Mouse (Mus musculus): ENCODE data around the gene Foxd3.

The Foxd3 gene

DNA sequence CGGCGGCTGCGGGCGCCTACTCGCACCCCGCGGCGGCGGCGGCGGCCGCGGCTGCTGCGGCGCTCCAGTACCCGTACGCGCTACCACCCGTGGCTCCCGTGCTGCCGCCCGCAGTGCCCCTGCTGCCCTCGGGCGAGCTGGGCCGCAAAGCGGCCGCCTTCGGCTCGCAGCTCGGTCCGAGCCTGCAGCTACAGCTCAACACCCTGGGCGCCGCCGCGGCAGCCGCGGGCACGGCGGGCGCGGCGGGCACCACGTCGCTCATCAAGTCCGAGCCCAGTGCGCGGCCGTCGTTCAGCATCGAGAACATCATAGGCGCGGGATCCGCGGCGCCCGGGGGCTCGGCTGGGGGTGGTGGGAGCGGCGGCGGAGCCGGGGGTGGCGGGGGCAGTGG, 1.3 kb downstream of the Foxd3 start:
- no peak for DNase-seq (ENCODE audit: low spot score in 2 of 2)

DNA sequence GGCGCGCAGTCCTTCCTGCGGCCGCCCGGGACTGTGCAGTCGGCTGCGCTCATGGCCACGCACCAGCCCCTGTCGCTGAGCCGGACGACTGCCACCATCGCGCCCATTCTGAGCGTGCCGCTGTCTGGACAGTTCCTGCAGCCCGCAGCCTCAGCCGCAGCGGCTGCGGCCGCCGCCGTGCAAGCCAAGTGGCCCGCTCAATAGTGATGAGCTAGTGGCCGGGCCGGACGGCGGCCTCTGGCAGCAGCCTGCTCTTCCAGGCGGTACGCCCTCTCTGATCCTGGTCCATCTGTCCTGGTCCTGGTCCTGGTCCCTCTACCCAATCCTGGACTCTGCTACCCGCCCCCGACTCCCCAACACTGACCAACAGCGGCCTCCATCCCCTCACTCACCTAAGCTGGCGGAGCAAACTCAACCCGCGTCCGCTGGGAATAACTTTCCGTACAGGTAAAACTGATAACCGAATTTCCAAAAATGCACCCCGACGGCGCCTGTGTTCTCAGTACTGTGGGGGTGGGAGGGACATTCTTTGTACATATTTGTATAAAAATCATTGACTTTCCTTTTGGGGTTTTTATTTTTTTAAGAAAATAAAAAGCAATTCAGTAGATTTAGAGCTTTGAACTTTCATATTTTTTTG, 1.9 kb downstream of the Foxd3 start:
- DNase-seq (ENCODE audit: low spot score in 2 of 2): no peak

DNA sequence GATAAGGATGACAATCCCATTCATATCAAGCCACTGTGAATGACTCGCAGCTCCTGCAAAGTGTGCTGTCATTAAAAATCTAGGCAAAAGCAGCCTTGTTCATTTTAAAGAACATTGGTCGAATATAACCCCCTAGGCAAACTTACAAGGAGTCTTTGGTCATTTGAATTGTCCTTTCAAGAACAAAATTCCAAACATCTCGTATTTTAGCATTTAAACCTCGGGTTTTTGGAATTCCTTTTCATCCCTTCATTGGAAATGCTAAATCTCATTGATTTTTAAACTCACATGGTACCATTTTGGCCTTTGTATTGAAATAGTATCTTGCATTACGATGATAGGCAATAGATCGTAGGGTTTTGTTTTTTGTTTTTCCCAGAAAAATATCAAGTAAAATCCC, 2.8 kb downstream of the Foxd3 start:
- DNase-seq (ENCODE audit: low spot score in 2 of 2): no peak

DNA sequence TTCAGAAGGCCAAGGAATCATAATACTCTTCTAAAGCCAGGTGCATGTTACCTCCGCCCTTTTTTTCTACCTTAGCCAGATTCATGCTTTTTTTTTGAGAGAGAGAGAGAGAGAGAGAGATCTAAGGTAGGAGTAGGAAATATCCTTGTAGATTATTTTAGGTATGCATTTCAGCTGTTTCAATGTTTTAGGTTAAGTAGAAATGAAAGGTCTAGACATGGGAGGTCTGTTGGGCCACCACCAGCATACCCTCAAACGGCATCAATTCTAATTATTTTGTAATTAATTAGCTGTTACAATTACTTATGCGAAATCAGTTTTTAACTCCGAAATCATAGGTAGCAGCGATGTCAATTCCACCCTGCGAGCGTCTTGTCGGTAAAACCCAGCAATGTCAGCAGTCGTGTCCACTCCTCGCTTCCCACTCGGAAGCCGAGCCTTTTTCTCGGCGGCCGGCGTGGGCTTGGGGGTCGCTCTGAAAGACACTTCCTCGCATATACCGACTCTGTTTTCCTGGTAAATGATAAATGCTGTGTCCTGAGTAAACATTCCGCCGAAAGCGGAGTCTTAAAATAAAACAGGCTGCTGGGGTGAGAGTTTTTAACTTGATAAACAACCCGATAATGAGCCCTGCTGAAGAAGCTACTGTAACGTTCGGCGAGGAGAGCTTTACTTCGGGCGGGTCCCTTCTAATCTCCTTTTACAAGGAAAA, 3.4 kb downstream of the Foxd3 start:
- DNase-seq (ENCODE audit: low spot score in 2 of 2): no peak

DNA sequence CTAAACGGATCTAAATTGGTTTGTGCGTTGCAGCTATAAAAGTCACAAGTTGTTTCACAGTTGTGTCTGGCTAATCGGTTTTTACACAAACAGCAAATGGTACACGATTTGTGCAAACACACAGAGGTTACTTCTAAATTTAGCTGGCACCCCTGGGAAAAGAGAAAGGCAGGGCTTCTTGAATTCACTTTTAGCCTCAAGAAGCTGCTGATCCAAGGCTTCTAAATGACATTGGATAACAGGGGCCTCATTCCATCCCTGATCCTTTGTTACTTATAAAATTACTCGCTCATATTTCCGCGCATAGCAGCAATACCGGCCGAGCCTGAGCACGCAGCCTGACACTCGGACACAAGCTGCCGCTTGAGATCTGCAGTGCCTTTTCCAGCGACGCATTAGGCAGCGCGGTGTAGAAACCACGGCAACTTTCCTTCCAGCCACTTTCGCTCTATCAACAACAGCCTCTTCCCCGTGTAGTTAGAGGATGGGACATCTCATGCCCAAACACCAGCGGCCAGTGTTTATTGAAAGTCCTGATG, 4.0 kb downstream of the Foxd3 start:
- no peak for DNase-seq (ENCODE audit: low spot score in 2 of 2)

DNA sequence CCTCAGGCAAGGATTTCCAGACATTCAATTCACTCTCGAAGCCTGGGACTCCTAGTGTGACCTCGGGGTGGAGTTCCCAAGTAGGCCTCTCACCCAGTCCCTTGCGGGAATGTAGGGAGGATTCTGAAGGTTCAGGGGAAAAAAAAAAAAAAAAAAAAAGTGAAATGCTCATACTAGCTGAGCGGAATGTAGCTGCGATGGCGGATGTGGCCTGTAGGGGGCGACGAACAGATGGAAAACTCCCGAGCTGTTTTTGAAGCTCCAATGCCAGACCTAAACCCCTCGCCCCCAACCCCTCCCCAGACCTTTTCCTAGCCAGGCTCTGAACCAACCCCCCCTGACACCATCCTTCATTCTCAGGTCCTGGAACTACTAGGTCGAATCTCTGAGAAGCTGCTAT, 4.9 kb downstream of the Foxd3 start:
- DNase-seq (ENCODE audit: low spot score in 2 of 2): peak; percentile 53 to 62

DNA sequence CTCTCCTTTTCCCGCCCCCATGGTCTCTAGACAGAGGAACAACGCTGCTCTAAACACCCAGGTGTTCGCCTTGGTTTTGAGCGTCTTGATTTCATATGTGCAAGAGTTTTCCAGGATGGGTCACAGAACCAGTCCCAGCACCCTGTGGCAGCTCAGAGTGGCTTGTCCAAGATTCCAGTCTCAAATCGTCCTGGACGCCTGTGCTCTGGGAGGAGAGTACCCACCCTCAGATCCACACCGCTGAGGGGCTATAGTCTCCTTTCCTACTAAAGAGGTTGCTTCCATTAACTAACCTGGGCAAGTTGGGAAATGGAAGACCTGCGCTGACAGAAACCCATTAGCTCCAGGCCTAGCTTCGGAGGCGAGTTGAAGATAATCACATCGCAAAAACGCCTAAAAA, 5.9 kb downstream of the Foxd3 start:
- DNase-seq (ENCODE audit: low spot score in 2 of 2): no peak

DNA sequence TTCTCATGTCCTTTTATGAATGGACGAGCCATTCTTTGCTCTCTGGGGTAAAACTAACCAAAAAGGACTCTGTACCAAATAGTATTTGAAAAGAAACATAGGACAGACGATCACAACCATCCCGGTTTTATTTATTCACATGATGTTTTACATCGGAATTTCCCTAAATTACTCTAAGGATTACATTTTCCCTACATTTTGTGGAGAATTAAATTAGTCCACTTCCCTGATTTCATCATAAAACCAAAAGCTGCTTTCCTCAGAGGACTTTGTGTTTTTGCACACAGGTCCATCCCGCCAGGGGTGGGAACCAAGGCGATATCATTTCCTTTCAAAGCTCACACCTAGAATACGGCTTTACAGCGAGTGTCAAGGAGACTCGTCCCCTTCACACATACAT, 6.3 kb downstream of the Foxd3 start:
- DNase-seq (ENCODE audit: low spot score in 2 of 2): no peak

DNA sequence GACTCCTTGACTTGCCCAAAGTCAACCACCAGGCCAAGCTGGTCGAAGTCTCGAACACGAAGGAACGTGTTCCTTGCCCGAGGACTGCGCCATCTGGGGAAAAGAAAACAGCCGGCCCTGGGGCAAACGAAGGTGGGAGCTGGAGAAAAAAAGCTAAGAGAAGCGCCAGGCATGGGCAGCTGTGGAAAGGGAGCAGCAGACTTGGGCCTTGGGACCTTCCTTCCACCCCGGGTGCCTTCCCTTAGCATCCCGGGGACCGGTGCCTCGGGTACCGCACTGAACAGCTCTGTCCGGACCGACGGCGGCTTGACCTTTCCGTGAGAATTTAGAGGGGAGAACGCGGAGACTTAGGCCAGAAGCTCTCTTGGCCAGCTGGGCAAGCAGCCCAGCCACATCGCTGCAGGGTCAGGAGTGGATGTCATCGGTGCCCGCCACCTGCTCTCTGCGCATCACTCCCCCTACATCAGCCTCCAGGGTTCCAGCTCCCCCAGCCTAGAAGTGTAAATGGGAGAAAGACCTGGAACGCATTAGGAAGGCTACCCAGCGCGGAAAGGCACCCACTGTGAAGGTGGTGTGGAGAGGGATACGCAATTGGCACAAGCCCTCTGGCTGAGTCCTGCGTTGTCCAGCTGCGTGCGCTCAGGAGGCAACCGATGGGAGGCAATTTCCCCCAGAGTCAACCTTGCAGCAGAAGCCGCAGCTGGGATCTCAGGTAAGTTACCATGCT, 6.9 kb downstream of the Foxd3 start:
- DNase-seq (ENCODE audit: low spot score in 2 of 2): no peak

DNA sequence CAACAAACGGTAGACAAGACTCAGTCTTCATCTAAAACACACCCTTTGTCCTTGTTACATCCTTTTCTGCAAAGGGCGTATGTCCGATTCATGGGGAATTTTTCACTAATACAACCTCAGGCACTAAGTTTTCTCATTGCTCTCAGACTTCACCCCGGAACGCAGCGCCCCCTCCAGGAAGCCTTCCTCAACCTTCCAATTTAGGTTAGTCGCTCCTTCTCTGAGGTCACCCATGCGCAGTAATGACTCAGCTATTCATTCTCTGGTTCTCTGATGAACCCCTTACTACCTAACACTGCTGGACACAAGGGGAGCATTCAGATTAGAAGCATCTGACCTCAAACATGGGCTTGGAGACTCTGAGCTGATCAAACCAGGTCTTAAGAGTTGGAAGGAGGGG, 7.6 kb downstream of the Foxd3 start:
- DNase-seq (ENCODE audit: low spot score in 2 of 2): no peak

DNA sequence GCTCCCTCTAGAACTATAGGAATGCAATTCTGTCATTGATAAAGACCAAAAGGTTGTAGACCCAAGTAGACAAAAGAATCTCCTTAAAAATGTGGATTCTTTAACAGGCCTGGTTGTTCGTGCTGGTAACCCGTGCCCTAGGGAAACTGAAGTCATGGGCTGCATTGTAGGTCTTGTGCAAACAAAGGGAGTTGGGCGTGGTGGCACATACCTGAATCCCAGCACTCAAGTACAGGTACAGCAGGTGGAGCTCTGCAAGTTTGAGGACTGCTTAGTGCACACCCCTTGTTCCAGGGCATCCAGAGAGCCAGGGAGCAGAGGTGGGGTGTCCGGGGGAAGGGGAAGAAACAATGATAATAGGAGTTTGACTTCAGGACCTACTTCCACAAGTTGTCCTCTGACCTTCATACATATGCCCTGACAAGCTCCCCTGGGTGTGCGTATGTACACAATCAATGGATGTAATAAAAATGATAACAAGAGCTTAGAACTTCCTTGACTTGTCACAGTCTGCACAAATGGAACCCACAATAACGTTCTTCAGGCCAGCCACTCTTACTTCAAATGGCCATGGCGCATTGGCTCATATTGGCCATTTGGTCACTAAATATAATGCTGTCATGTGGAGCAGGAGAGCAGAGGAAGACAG, 14.2 kb downstream of the Foxd3 start:
- no peak for DNase-seq (ENCODE audit: low spot score in 2 of 2)

DNA sequence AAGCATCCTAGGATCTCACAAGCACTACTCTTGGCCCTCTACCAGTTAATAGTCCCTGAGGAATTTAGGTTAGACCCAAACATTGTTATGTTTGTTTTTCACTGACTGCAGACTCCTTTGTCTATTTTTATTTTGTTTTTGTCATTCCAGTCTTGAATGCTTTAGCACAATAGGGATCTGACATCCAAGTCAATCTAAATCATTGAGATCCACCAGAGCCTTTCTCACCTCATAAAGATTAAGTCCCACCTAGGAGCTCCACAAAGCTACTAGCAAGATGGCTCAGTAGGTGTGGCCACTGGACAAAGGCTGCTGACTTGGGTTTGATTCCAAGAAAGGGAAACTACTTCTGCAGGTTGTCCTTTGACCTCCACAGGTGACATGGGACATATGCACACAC, 19.1 kb downstream of the Foxd3 start:
- DNase-seq (ENCODE audit: low spot score in 2 of 2): no peak

DNA sequence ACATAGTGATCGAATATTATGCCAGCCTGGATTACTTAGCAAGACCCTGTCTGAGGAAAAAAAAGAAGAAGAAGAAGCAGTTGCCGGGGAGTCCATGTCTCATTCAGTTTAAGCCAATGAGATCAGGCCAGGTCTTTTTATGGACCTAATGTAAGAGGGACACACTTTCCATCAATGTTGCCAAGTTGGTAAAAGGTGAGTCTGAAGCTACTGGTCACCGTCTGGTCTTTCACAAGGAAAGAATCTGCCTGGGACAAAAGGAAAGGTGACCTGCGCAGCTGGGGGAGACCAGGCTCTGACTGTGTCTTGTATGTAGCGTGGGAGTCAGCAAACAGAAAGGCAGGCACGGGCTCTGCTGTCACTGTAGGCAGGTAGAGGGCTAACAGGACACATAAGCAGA, 27.8 kb downstream of the Foxd3 start:
- no peak for DNase-seq (ENCODE audit: low spot score in 2 of 2)

DNA sequence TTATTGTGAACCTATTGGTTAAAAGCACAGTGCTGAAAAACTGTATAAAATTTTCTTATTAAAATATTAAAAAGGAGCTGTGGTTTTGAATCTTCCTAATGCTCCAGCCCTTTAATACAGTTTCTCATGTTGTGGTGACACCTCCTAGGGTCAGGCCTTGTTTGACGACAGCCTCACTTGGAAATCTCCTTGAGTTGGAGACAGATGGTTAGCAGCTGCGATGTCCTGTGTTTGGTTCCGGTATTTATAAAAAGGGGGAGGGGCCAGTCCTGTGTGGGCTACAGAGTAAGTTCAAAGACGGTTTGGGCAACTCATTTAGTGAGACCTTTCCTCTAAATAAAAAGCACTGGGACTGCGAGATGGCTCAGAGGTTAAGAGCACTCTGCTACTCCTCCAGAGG, 30.2 kb downstream of the Foxd3 start:
- no peak for DNase-seq (ENCODE audit: low spot score in 2 of 2)

Data from right cerebral cortex, postnatal 10 days (tissue).